Mouse (Mus musculus): ENCODE results near the gene Iqce. TPM values are rescaled to one million over a fixed set of nuclear protein-coding genes. Genes with fewer than 3 reads are reported as not detected.

Iqce gene
- total and polyA plus RNA-seq, 3 experiments = 2.2 to 11.2 (median 5.3) TPM

DNA sequence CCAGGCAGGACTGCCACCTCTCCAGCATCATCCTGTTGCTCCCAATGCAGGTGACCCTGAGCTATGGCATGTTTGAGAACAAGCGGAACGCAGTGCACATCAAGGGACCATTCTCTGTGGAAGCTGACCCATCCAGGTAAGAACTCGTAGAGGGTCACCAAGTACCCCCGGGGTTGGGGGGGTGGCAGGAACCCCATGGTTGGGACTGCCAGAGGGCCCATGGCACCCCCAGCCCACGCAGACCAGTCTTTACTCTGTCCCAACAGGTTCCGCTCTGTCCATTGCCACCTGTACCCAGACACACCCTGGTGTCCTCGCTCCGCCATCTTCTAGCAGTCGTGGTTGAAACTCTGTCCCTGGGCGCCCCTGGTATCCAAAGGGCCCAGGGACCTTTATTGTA lies 88.0 kb downstream of the Iqce start:
- peaks cover 17 to 27% of the 10 kb centered on the region in 2 experiments for H3K4me1 ChIP-seq (ENCODE audit: control insufficient read depth in 1 of 2, insufficient read depth in 2 of 2)
- H3K79me2 ChIP-seq (replicated peaks; ENCODE audit: control insufficient read depth, extremely low read depth, insufficient read depth, poor library complexity, severe bottlenecking) = no peaks in the 10 kb centered on the region
- H3K27me3 ChIP-seq (replicated peaks) = peaks cover 48% of the 10 kb centered on the region
- H3K4me3 ChIP-seq (replicated peaks in 1 of 3; ENCODE audit: low read depth in 2 of 3, low read length in 2 of 3, poor library complexity in 1 of 3) = no peak overlapping the region
- H3K36me3 ChIP-seq (replicated peaks in 1 of 2; ENCODE audit: control insufficient read depth in 1 of 2, insufficient read depth in 1 of 2, low read length in 1 of 2) = no peaks in the 10 kb centered on the region
- in situ Hi-C loops (cut with MboI; ENCODE audit: low pct_ligation_motif_present, low pct_unique_long_range_greater_than_20kb, low sequenced_read_pairs) (no loop called here), dilution Hi-C loops (cut with MboI; ENCODE audit: extremely low pct_ligation_motif_present, extremely low pct_unique_long_range_greater_than_20kb, low sequenced_read_pairs) (no loop called here)
- no peak overlapping the region for H3K4me2 ChIP-seq (ENCODE audit: insufficient read depth, low read depth, poor library complexity, severe bottlenecking)
- TF ChIP-seq NELFE (IDR thresholded peaks at IDR 0.05; ENCODE audit: low read depth, low read length) = no peak
- TF ChIP-seq BHLHE40 (IDR thresholded peaks at IDR 0.05; ENCODE audit: low read depth, low read length) = no peak
- no peak for TF ChIP-seq POLR2AphosphoS2 (IDR thresholded peaks at IDR 0.05; ENCODE audit: low read depth, low read length)
- TF ChIP-seq ETS1 (conservative IDR thresholded peaks at IDR 0.05; ENCODE audit: low read depth, low read length) = no peak
- TF ChIP-seq RCOR1 (conservative IDR thresholded peaks at IDR 0.05; ENCODE audit: low read depth, low read length) = no peak
- TF ChIP-seq CHD1 (IDR thresholded peaks at IDR 0.05; ENCODE audit: low read depth, low read length) = no peak
- TF ChIP-seq JUND (conservative IDR thresholded peaks at IDR 0.05; ENCODE audit: low read depth, low read length) = no peak
- TF ChIP-seq E2F4 (IDR thresholded peaks at IDR 0.05; ENCODE audit: insufficient replicate concordance, low read depth, low read length) = no peak
- no peak for TF ChIP-seq TBP (conservative IDR thresholded peaks at IDR 0.05; ENCODE audit: low read depth, low read length)
- TF ChIP-seq CTCF (conservative IDR thresholded peaks at IDR 0.05 in 1 of 2, IDR thresholded peaks at IDR 0.05 in 1 of 2; ENCODE audit: low read depth in 2 of 2, low read length in 2 of 2) = no peak
- TF ChIP-seq CHD2 (IDR thresholded peaks at IDR 0.05; ENCODE audit: low read length) = no peak
- no peak overlapping the region for H3K27ac ChIP-seq (ENCODE audit: insufficient read depth, low read depth)
- H3K9me3 ChIP-seq (replicated peaks; ENCODE audit: low read length) = no peaks in the 10 kb centered on the region
- DNase-seq (ENCODE audit: extremely low read depth) = no peak
- H3K9ac ChIP-seq (ENCODE audit: insufficient read depth, low read depth) = no peak overlapping the region

DNA sequence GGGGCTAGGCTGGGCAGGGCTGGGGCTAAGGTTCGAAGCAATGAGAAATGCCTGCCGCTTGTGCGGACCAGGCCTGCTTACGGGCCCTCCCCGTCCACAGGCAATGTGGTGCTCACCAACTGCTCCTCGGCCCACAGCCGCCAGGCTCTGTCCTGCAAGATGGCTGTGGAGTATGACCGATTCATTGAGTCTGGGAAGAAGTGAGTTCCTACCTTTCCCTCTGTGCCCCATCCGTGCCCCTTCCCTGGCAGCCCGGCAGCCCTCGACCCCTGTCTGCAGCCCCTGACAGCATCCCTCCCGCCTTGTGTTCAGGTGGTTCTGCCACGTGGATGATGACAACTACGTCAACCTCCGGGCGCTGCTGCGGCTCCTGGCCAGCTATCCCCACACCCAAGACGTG lies 90.0 kb downstream of the Iqce start:
- dilution Hi-C loops (cut with MboI; ENCODE audit: extremely low pct_ligation_motif_present, extremely low pct_unique_long_range_greater_than_20kb, low sequenced_read_pairs) = no loop called here
- TF ChIP-seq ETS1 (conservative IDR thresholded peaks at IDR 0.05; ENCODE audit: low read depth, low read length) (no peak), GABPA (IDR thresholded peaks at IDR 0.05; ENCODE audit: insufficient replicate concordance, low read depth, low read length) (no peak), CHD1 (IDR thresholded peaks at IDR 0.05; ENCODE audit: low read depth, low read length) (no peak), ZNF384 (IDR thresholded peaks at IDR 0.05; ENCODE audit: low read depth, low read length) (no peak), USF1 (IDR thresholded peaks at IDR 0.05; ENCODE audit: low read depth, low read length) (no peak), KAT2A (IDR thresholded peaks at IDR 0.05; ENCODE audit: insufficient replicate concordance, low read length) (no peak), MEF2A (IDR thresholded peaks at IDR 0.05; ENCODE audit: borderline replicate concordance, low read depth, low read length) (no peak), IRF4 (IDR thresholded peaks at IDR 0.05; ENCODE audit: low read depth, low read length) (no peak), RAD21 (IDR thresholded peaks at IDR 0.05; ENCODE audit: low read depth, low read length) (no peak), RCOR1 (conservative IDR thresholded peaks at IDR 0.05; ENCODE audit: low read depth, low read length) (no peak), MYC (IDR thresholded peaks at IDR 0.05; ENCODE audit: low read depth, low read length) (no peak), MAX (IDR thresholded peaks at IDR 0.05; ENCODE audit: low read length) (no peak), EP300 (IDR thresholded peaks at IDR 0.05; ENCODE audit: low read length) (no peak), USF2 (conservative IDR thresholded peaks at IDR 0.05; ENCODE audit: low read depth, low read length) (no peak), JUND (conservative IDR thresholded peaks at IDR 0.05; ENCODE audit: low read depth, low read length) (no peak), NRF1 (IDR thresholded peaks at IDR 0.05; ENCODE audit: low read depth, low read length) (no peak)
- Histone ChIP-seq H3K9ac (ENCODE audit: insufficient read depth, low read depth) (no peak overlapping the region), H3K27me3 (replicated peaks) (peaks cover 67% of the 10 kb centered on the region), H3K4me2 (ENCODE audit: insufficient read depth, low read depth, poor library complexity, severe bottlenecking) (no peak overlapping the region), H3K27ac (ENCODE audit: insufficient read depth, low read depth) (no peak overlapping the region), H3K4me3 (replicated peaks in 1 of 3; ENCODE audit: low read depth in 2 of 3, low read length in 2 of 3, poor library complexity in 1 of 3) (no peak overlapping the region), H3K4me1 (ENCODE audit: control insufficient read depth in 1 of 2, insufficient read depth in 2 of 2) (peaks cover 12 to 15% of the 10 kb centered on the region in 2 experiments), H3K9me3 (replicated peaks; ENCODE audit: low read length) (peaks cover 7% of the 10 kb centered on the region), H3K79me2 (replicated peaks; ENCODE audit: control insufficient read depth, extremely low read depth, insufficient read depth, poor library complexity, severe bottlenecking) (no peaks in the 10 kb centered on the region), H3K36me3 (replicated peaks in 1 of 2; ENCODE audit: control insufficient read depth in 1 of 2, insufficient read depth in 1 of 2, low read length in 1 of 2) (no peaks in the 10 kb centered on the region)
- in situ Hi-C loops (cut with MboI; ENCODE audit: low pct_ligation_motif_present, low pct_unique_long_range_greater_than_20kb, low sequenced_read_pairs) = no loop called here
- DNase-seq (ENCODE audit: extremely low read depth) = no peak
